Mouse (Mus musculus): ENCODE measurements around the gene Trim11.

Gene Trim11

DNA sequence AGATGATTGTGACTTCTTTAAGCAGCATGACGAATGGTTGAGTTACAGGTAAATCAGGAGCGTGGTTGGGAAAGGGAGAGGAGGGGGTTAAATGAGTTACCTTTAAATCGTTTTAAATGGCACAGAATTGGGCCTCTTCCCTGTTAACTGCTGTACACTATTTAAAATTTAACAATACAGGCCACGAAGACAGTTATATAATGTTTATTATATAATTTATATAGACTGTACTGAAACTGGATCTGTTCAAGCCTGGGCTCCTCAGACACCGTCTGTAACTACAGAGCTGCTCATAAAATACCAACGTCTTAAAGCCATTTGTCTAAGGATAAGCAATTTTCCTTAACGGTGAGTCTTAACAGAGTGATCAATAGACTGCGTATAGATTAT lies 22.0 kb upstream of the Trim11 start:
- peak; percentile 12 for DNase-seq (ENCODE audit: low read depth, low spot score)

DNA sequence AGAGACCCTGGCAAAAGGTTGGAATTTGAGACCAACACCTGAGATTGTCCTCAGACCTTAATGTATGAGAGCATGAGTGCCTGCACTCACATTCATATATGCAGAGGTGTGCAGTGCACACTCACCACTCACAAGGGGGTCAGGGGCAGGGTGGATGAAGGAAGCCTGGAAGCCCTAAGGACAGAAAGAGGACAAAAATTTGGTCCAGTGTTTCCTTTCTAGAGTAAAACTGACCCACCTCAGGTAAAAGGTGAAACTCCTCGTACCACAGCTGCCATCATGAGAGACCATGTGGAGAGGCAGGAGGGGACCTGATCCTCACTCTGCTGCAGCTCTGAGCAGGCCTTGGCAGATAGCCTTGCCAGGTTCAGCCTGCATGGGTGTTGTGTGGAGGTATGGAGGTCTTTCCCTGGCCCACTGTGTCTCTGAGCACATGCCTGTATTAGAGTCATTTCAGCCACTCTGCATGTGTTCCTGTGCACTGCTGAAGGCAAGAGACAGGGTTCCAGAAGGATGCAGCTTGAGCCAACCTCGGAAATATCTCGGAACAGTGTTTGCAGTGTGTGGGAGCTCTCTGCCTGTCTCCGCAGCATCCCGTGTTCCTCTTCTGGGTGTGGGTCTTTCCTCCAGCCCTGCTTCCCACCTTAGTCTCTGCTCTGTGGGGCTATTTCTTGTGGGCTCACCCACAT lies 20.5 kb upstream of the Trim11 start:
- DNase-seq (ENCODE audit: low read depth, low spot score): no peak

DNA sequence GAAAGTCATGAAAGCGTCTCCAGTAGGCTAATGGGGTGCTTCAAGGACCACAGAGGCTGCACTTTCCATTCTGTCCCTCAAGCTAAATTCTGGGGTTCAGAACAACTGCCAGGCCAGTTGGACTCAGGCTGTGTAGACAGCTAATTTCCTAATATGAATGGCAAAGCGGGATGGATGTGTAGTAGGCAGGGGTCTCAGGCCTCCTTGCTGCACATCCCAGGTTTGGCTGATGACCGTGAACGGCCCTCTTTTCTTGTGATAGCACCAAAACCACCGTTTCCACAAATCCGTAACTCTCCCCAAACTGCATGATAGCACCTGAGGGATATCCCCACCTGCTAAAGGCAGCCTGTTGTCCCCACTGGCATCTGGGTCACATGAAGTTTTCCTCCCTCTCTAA lies 19.4 kb upstream of the Trim11 start:
- DNase-seq (ENCODE audit: low read depth, low spot score): no peak

DNA sequence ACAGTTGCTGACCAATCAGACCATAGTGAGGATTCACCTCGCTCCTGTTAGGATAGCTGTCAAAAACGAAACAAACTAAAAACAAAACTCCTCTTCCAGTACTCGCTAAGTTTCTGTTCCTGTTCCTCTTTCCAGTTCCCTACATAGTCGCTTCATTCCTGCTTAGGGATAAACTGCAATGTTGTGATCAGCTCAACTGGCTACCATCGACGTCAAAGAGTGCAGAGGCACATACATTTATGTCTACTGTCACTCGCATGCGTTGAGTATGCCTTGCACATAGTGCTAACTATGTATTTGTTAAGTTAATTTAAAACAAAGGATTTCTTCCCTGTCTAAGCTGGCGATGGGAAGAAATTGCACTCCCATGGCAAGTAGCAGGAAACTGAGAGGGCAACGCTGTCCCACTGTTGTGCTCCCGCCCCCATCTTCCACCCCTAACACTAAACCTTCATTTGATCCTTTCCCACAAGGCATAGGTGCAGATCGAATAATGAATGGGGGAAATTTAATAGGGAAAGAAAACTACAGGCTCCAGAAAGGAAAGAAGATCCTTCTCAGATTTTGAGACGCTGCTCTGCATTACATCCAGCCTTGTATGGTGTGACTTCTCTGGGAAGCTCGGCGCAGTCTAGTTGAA lies 18.6 kb upstream of the Trim11 start:
- DNase-seq (ENCODE audit: low read depth, low spot score): peak; percentile 25

DNA sequence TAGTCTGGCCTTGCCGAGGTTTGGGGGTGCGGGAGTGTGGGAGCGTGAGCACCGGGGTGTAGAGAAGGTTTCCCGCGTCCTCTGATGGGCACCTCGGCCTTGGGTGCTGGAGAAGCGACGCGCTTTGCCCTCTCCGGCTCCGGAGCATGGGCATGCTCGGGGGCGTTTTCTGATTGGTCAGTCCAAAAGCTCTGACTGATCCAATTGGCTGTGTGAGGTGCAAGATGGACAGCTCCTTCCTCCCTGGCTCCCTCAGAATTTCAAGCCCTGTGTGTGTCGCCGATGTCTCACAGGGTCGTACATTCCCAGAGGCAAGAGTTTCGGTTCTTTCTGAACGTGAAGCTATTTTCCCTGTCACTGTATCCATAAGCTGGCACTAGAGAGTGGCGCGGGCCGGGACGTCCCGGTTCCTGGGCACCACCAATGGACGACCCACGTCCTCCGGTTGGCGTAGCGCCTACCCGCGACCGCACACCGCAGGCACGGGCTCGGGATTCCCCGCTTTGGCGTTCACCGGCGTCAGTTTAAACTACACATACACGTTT lies 17.9 kb upstream of the Trim11 start:
- peak; percentile 93 for DNase-seq (ENCODE audit: low read depth, low spot score)

DNA sequence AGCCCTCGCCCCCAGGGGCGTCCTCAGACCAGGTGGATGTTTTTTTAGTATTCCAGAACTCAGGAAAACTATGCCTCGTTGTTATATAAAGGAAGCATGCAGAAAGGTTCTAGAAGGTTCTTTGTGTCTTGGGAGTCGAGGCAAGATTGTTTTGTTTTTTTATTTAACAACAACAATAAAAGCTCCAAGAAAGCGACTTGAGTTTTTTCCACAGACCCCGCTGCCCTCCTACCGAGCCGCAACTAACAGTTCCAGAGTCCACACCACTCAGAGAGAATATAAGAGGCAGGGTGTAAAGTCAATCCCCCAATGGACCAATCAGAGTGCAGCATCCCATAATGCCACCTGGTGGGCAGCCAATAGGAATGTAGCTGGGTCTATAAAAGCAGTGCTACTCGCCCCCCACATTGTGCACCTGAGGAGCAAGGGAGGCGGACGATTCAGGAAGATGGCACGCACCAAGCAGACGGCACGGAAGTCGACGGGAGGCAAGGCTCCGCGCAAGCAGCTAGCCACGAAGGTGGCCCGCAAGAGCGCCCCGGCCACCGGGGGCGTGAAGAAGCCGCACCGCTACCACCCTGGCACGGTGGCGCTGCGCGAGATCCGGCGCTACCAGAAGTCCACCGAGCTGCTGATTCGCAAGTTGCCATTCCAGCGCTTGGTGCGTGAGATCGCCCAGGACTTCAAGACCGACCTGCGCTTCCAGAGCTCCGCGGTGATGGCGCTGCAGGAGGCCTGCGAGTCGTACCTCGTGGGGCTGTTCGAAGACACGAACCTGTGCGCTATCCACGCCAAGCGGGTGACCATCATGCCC lies 16.3 kb upstream of the Trim11 start:
- DNase-seq (ENCODE audit: low read depth, low spot score): no peak

DNA sequence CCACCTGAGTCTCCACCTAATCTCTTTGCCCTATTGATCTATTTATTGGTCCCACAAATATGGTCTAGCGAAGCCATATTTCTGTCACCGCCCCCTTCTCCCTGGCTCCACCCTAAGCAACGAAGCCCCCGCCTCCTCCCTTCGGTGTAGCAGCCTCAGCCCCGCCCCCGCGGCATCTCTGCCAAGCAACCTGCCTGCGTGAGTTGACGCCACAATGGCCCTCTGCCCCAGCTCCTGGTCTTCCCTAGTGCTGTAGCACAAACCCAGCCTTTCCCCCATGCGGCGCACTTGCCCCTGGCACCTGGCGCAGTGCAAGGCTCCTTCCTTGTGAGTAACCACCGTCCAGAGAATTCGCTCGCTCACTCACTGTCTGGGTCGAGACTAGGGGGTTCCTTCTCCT lies 14.3 kb upstream of the Trim11 start:
- DNase-seq (ENCODE audit: low read depth, low spot score): no peak

DNA sequence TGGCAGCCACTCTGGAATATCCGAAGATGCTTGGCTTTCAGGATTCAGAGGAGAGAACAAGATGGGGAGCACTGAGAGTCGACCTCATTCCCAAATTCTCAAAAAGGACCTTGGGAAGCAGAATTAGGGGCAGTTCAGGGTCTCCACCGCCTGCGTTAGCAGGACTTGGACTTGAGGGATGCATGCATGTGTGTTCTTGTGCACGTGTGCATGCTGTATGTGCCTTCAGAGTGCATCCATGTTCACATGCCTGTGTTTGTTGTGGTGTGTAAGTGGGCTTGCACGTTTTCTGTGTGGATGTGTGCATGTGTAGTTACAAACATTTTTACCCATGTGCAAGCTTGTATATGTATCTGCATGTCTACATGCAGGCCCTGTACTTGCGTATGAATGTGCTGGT lies 13.7 kb upstream of the Trim11 start:
- no peak for DNase-seq (ENCODE audit: low read depth, low spot score)

DNA sequence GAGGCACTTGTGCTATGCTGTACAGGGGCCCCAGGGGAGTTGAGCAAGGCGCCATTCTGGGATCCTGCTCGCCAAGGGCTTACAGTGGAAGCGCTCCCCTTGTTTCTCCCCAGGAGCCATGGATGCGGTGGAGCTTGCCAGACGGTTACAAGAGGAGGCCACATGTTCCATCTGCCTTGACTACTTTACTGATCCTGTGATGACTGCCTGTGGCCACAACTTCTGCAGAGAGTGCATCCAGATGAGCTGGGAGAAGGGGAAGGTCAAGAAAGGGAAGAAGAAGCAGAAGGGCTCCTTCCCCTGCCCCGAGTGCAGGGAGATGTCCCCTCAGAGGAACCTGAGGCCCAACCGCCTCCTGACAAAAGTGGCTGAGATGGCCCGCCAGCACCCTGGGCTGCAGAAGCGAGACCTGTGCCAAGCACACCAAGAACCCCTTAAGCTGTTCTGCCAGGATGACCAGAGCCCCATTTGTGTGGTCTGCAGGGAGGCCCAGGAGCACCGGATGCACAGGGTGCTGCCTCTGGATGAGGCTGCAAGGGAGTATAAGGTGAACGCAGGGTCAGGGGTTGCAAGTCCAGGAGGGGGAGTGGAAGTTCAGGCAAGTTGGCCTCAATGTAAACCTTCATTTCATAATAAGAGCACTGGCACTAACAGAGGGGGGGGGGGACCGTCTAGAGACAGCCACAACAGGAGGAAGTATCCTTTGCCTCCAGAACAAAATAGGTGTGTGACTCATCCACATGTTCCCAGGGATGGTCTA lies 12.7 kb upstream of the Trim11 start:
- no peak for DNase-seq (ENCODE audit: low read depth, low spot score)

DNA sequence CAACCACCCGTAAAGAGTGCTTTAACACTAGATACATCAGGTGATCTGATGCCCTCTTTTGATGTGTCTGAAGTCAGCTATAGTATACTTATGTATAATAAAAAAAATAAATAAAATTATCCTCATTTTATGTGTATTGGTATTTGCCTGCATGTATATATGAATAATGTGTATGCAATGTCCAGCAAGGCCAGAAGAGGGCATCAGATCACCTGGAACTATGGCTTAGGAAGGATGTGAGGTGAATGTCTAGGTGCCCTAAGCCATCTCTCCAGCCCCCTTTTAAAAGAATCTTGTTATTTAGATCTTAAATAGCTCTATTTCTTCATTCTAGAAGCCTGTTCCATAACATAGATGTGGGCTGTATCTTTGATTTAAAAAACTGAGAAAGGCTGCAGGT lies 10.5 kb upstream of the Trim11 start:
- DNase-seq (ENCODE audit: low read depth, low spot score): peak; percentile 59

DNA sequence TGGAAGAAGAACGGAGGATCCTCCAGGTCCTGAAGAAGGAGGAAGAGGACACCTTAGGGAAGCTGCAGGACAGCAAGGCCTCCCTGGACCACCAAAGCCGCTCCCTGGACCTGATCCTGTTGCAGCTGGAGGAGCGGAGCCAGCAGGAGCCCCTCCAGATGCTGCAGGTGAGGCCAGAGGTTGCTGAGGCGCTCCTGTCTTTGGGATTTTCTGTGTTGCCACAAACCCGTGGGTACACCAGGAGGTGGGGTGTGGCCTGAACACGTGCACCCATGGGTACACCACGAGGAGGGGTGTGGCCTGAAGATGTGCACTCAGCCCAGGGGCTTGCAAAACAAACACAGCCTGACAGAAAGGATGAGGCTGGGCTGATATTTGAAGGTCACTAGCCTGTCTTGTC lies 9.3 kb upstream of the Trim11 start:
- DNase-seq (ENCODE audit: low read depth, low spot score): no peak

DNA sequence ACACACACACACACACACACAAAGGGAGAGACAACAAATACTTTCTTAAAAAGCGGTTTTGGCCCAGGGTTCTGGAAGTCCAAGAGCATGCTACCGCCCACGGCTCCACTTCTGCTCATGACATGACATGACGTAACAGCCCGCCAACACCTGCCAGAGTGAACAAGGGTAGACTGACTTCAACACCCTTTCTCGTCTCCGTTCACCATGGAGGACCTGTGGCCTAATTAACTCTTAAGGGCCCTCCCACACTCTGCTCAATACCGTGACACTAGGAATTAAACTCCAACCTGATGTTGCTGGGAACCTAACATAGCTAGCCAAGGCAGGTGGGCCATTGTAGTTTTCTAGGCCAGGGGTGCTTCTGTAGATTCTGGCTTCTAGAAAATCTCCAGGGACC lies 8.9 kb upstream of the Trim11 start:
- no peak for DNase-seq (ENCODE audit: low read depth, low spot score)

DNA sequence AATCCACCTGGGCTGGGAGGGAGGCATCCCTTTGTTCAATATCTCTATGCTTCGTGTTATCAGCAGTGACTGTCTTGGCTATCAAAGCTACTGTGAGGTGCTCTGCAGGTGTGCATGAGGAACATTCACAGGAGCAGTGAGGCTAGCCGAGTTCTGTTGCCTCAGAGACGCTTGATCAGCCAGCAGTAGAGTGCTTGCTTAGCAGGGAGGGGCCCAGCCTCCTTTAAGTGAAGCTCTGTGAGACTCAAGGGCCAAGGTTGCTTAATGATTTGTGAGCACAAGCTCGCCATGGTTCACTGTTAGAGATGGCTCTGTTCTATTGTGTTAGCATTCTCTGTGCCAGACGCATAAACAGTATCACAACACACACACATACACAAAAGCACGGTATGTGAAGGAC lies 8.2 kb upstream of the Trim11 start:
- DNase-seq (ENCODE audit: low read depth, low spot score): no peak

DNA sequence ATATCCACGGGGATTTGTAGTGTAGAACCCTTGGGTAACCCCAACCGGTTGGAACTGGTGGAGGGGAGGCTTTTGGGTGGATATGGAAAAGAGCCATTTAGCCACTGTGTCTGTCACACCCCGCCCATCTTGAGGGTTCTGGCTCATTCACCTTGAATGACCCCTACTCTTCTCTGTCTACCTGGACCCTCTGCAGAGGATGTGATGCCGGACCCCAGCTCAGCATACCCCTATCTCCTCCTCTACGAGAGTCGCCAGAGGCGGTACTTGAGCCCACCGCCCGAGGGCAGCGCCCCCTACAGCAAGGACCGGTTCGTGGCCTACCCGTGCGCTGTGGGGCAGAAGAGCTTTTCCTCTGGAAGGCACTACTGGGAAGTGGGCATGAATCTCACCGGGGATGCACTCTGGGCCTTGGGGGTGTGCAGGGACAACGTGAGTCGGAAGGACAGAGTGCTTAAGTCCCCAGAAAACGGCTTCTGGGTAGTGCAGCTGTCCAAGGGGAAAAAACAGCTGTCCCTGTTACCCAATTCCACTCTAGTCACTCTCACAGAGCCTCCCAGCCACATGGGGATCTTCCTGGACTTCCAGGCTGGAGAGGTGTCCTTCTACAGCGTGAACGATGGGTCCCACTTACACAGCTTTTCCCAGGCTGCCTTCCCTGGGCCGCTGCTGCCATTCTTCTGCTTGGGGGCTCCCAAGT lies 6.9 kb upstream of the Trim11 start:
- no peak for DNase-seq (ENCODE audit: low read depth, low spot score)

DNA sequence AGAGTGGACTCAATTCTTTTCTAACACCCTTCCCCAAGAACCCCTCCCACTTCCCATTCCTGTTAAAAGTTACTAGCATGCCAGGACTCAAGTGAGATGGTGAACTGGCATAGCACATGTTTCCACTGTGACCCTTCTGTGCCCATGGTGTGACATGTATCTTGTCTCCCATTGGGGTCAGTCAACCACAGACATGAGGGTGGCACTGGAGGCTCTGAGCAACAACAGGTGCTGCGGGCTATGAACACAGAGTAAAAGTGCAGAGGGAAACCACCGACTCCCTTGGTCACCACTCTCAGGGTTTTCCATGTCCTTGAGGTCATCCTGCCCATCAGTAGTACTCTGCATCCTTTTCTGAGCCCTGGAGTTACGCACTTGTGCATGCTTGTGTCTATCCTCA lies 6.1 kb upstream of the Trim11 start:
- DNase-seq (ENCODE audit: low read depth, low spot score): no peak

DNA sequence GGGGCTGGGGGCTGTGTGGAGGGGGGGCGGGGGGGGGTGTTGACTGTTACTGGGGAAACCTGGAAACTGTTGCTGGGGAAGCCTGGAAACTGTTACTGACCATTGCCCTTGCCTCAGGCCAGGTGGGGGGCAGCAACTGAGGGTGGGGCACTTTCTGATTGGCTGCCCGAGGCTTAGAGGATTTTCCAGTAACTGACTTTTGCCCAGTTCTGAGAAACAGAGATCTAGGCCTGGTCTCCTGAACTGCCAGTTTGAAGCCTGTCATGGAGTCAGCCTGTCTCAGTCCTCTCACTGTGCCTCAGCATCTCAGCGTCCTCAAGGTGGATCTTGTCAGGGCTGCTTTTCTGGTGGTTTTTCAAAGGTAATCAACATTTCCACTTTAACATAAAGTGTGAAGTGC lies 3.5 kb upstream of the Trim11 start:
- no peak for DNase-seq (ENCODE audit: low read depth, low spot score)

DNA sequence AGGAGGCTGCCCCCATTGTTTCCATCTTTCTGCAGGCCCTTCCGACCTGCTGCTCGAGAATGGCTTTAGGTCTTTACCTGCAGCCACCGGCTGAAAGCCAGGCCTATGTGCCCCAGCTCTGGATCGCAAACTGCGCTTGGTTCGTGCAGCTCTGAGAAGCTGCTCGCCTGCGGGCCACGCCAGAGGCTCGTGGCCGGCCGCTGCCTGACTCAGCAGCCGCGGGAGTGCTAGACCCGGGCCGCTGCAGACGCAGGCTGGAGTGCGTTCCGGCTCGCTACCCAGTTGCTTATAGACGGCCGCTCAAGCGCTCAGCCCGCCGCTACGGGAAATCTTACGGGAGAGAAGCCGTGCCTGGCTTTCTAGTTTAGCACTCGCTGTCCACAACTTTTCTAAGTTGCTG lies 743 bp upstream of the Trim11 start:
- DNase-seq (ENCODE audit: low read depth, low spot score): peak; percentile 48

DNA sequence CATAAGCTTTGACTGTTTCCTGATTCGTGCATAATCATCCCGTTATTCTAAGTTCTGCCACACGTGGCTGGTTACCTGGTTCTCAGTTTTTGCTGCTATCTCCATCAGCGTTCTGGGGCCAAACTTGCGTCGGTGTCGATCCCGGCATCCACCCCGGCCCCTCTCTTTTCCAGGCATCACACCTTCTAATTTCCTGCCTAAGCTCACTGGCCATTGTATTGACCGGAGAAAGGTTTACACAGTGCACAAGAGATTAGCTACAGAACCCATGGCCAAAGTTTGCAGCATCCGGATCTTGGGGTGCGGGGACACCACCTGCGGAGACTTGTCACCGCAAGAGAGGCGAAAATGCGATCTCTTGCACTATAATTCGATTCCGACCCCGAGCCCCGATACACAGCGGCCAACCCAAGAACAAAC lies 276 bp upstream of the Trim11 start:
- no peak for DNase-seq (ENCODE audit: low read depth, low spot score)

DNA sequence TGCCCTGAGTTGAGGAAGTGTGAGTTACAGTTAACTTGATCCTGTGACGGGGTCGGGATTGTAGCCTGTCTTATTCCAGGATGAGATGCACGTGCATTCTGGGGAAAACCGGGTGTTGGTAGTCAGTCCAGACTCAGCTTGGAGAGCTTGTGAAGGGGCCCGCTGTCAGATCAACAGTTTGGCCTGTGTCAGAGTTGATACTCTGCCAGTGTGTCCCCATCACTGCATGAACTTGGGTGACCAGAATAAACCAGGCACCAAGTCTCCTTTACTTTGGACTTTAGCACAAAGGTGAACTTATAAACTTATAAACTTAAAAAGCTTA lies 775 bp downstream of the Trim11 start:
- DNase-seq (ENCODE audit: low read depth, low spot score): peak; percentile 43

DNA sequence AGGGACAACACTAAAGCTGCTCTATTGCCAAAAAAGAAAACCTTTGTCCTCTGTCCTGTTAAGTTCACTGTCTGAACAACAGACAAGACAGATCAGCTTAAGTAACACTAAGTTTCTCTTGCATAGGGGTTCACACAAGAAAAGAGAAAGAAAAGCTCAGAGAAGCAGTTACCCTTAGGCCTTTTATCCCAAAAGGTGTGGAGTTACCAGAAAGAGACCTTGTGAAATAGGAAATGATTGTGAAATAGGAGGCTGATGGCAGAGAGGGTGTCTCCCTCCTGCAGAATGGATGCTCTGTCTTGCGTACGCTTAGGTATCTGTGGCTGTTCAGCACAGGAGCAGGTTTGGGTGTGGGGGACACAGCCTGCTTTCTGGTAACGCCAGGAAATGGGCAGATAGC lies 1.3 kb downstream of the Trim11 start:
- DNase-seq (ENCODE audit: low read depth, low spot score): peak; percentile 27

DNA sequence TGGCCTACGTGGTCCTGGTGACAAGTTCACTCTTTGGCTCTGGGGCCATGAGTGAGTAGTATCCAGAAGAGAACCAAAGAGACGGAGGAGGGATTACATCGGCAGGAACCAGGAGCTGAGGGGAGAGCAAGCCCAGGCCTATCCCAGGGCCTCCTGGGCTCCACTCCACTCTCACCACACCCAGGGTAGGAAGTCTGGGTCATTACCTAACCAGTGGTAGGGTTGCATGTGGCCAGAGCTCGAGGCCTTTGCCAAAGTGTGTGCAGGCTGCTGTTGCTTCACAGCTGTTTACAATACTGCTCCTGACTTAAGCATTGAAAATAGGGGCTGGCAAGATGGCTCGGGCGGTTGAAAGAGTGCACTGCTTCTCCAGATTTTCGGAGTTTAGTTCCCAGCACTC lies 1.8 kb downstream of the Trim11 start:
- DNase-seq (ENCODE audit: low read depth, low spot score): peak; percentile 65
